Mouse (Mus musculus): ENCODE results near the gene Mettl26. TPM values are rescaled to one million over a fixed set of nuclear protein-coding genes. Genes with fewer than 3 reads are reported as not detected.
A peak's percentile ranks its signal among the peaks of the same experiment; 100 is the strongest.

Gene Mettl26
- polyA plus RNA-seq, 1 experiment from 2014 or later: 52.0 TPM

DNA sequence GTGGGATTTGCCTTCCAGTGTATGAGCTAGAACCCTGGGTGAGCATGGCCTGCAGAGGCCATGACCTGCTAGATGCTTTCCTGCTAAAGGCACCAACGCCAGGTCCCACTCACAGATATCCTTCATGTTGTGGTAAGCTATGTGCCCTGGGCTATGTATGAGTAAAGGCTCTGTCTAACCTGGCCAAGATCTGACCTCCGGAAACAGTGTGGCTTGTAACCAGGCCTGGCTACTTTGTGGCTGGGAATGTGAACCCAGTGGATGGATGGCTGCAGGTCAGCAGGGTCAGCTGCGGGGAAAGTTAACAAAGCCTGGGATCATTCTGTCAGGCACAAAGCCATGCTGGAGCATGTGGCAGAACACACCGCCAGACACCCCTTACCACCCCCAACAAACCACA is 6.8 kb downstream of the Mettl26 start:
- WGBS: 10% methylated on average over 4 of the region's 4 CpGs
- no peaks in the 10 kb centered on the region for H3K27me3 ChIP-seq (replicated peaks)
- no peak overlapping the region for H3K4me3 ChIP-seq
- H3K27ac ChIP-seq: no peak overlapping the region
- H3K9ac ChIP-seq: no peak overlapping the region
- no peak for ATAC-seq (ENCODE audit: low FRiP score, low read depth)
- H3K36me3 ChIP-seq: peaks cover 55% of the 10 kb centered on the region
- no peak overlapping the region for H3K4me2 ChIP-seq (replicated peaks)
- peaks cover 28% of the 10 kb centered on the region for H3K4me1 ChIP-seq
- H3K9me3 ChIP-seq: no peaks in the 10 kb centered on the region

DNA sequence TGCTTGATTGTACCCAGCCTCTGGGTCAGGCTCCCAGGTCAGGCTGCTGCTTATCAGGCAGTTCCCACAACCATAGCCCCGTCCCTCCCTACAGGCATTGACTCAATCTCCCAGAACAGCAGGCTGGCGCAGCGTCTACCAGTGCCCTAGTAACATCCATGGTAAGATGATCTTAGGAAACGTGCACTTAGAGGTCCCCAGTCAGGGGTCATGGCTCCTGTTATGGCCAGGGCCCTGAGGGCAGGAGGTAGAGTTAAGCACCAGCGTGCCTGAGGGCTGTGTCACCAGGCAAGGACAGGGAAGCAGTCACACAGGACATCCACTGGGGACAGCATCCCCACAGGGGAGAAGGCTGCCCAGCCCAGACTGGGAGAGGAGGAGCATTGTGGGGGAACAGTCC is 7.4 kb downstream of the Mettl26 start:
- H3K27ac ChIP-seq: no peak overlapping the region
- H3K4me1 ChIP-seq: peaks cover 23% of the 10 kb centered on the region
- 38% methylated on average over 5 of the region's 5 CpGs for WGBS

DNA sequence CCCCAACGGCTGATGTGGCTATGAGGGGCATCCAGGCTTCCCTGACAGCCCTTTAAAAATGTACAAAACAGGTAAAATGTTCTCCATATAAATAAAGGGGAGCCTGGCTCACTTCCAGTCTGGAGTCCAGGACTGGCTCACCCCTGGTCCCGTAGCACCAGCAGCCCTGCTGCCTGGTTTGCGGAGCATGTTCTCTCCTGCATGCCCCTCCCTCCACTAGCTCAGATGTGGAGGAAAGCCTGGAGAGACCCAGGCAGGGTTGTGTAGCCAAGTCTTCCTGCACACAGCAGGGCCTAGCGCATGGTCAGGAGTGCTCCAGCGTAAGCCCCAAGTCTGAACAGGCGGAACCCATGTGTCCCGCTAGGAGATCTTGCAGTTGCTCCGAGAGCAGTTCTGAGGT is 8.4 kb downstream of the Mettl26 start:
- no peak overlapping the region for H3K4me2 ChIP-seq (replicated peaks)
- H3K36me3 ChIP-seq: peaks cover 58% of the 10 kb centered on the region
- no peaks in the 10 kb centered on the region for H3K27me3 ChIP-seq (replicated peaks)
- peak overlapping the region; percentile 5; the same call in 1 of the 2 replicates for H3K9ac ChIP-seq
- no peak overlapping the region for H3K27ac ChIP-seq
- ATAC-seq (ENCODE audit: low FRiP score, low read depth): no peak
- WGBS: 87% methylated on average over 8 of the region's 8 CpGs
- no peaks in the 10 kb centered on the region for H3K9me3 ChIP-seq
- H3K4me3 ChIP-seq: no peak overlapping the region
- peaks cover 23% of the 10 kb centered on the region for H3K4me1 ChIP-seq

More for the DNA sequence above, 7.4 kb downstream of the Mettl26 start:
- Histone ChIP-seq H3K9ac (no peak overlapping the region), H3K4me2 (replicated peaks) (no peak overlapping the region), H3K36me3 (peaks cover 57% of the 10 kb centered on the region), H3K9me3 (no peaks in the 10 kb centered on the region), H3K4me3 (no peak overlapping the region), H3K27me3 (replicated peaks) (no peaks in the 10 kb centered on the region)
- no peak for ATAC-seq (ENCODE audit: low FRiP score, low read depth)

- 90% methylated on average over 3 of the region's 3 CpGs for WGBS
Observed at GRCm38 (mm10) chr17:25883824-25884223, 8.9 kb downstream of the Mettl26 start.

GRCm38 (mm10) chr17:25885636-25886035 is 10.8 kb downstream of the Mettl26 start:
- 65% methylated on average over 4 of the region's 4 CpGs for WGBS
- Histone ChIP-seq H3K9me3 (no peaks in the 10 kb centered on the region), H3K4me2 (replicated peaks) (no peak overlapping the region), H3K36me3 (peaks cover 58% of the 10 kb centered on the region), H3K4me1 (peaks cover 14% of the 10 kb centered on the region), H3K9ac (no peak overlapping the region), H3K27ac (no peak overlapping the region), H3K27me3 (replicated peaks) (no peaks in the 10 kb centered on the region), H3K4me3 (no peak overlapping the region)
- no peak for ATAC-seq (ENCODE audit: low FRiP score, low read depth)

More at GRCm38 (mm10) chr17:25883824-25884223, 8.9 kb downstream of the Mettl26 start:
- Histone ChIP-seq H3K4me3 (no peak overlapping the region), H3K27ac (no peak overlapping the region), H3K4me2 (replicated peaks) (no peak overlapping the region), H3K4me1 (peaks cover 23% of the 10 kb centered on the region), H3K9ac (no peak overlapping the region), H3K27me3 (replicated peaks) (no peaks in the 10 kb centered on the region), H3K36me3 (peaks cover 56% of the 10 kb centered on the region), H3K9me3 (no peaks in the 10 kb centered on the region)
- no peak for ATAC-seq (ENCODE audit: low FRiP score, low read depth)

GRCm38 (mm10) chr17:25886806-25887205 is 11.9 kb downstream of the Mettl26 start:
- H3K27me3 ChIP-seq (replicated peaks): no peaks in the 10 kb centered on the region
- no peak overlapping the region for H3K4me2 ChIP-seq (replicated peaks)
- ATAC-seq (ENCODE audit: low FRiP score, low read depth): no peak
- peaks cover 57% of the 10 kb centered on the region for H3K36me3 ChIP-seq
- no peak overlapping the region for H3K4me3 ChIP-seq
- no peaks in the 10 kb centered on the region for H3K9me3 ChIP-seq
- no peak overlapping the region for H3K27ac ChIP-seq
- H3K4me1 ChIP-seq: peaks cover 3% of the 10 kb centered on the region
- H3K9ac ChIP-seq: no peak overlapping the region

DNA sequence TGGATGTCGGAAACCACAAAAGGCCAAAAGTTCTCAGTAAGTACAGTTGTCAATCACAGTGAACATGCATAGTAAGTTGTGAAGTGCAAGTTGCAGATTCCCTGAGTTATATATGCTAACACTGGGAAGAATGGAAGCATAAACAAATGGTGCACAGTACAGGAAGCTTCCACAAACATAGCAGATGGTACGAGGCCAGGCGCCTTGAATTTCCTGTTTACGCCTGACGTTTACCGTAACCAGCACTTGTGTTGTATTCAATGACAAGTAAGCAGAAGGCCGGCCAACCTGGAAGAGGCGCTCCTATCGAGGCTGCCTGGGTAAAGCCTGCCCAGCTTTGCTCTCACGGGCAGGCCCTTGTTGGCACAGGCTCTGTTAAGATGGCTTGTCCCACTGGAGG is 12.6 kb downstream of the Mettl26 start:
- Histone ChIP-seq H3K36me3 (peaks cover 50% of the 10 kb centered on the region), H3K4me3 (no peak overlapping the region), H3K9me3 (no peaks in the 10 kb centered on the region), H3K9ac (no peak overlapping the region), H3K27ac (no peak overlapping the region), H3K4me2 (replicated peaks) (no peak overlapping the region), H3K4me1 (0 out of 2 replicates have a peak, but pooled peaks cover 3% of the 10 kb centered on the region), H3K27me3 (replicated peaks) (no peaks in the 10 kb centered on the region)
- 95% methylated on average over 10 of the region's 10 CpGs for WGBS
- no peak for ATAC-seq (ENCODE audit: low FRiP score, low read depth)

GRCm38 (mm10) chr17:25888837-25889236 is 14.0 kb downstream of the Mettl26 start:
- Histone ChIP-seq H3K4me2 (replicated peaks) (no peak overlapping the region), H3K9me3 (no peaks in the 10 kb centered on the region), H3K4me3 (no peak overlapping the region), H3K27me3 (replicated peaks) (no peaks in the 10 kb centered on the region), H3K4me1 (0 out of 2 replicates have a peak, but pooled peaks cover 3% of the 10 kb centered on the region), H3K9ac (no peak overlapping the region), H3K27ac (no peak overlapping the region), H3K36me3 (peaks cover 37% of the 10 kb centered on the region)
- 85% methylated on average over 3 of the region's 3 CpGs for WGBS
- no peak for ATAC-seq (ENCODE audit: low FRiP score, low read depth)

DNA sequence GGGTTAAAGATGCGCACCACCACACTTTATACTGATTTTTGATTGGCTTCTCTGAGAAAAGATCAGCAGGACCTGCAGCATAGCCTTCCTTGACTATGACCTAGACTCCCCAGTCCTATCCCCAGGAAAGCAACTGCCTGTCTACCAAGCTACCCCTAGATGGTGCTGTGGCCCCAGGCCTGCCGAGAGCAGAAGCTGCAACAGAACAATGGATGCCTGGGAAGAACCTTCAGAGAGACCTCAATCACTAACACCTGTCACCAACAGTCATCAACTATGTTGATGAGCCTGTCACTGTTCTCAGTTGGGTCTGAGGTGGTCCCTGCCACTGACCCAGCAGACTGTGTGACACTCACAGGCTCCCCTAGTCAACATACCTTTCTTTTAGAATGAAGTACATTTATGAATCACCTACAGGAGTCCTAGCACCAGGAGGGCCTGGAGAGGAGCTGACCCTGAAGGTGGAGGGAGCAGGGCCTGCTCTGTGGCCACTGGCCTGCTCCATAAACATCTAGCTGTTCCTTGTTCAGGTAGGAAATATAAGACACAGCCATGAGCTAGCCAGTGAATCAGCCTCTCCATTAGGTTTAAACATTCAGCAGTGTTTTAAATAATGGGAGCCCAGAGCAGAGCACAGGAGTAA is 19.2 kb downstream of the Mettl26 start:
- Histone ChIP-seq H3K9ac (no peak overlapping the region), H3K9me3 (no peaks in the 10 kb centered on the region), H3K27ac (no peak overlapping the region; the same call in 1 of the 2 replicates), H3K4me3 (no peak overlapping the region), H3K4me2 (replicated peaks) (no peak overlapping the region), H3K4me1 (peaks cover 3% of the 10 kb centered on the region; the same call in 1 of the 2 replicates), H3K27me3 (replicated peaks) (no peaks in the 10 kb centered on the region), H3K36me3 (peaks cover 12% of the 10 kb centered on the region)
- peak; percentile 37; the same call in 1 of the 2 replicates for ATAC-seq (ENCODE audit: low FRiP score, low read depth)
- 35% methylated on average over 2 of the region's 2 CpGs for WGBS

- peaks cover 5% of the 10 kb centered on the region for H3K36me3 ChIP-seq
- H3K4me1 ChIP-seq: peaks cover 3% of the 10 kb centered on the region; the same call in 1 of the 2 replicates
- no peaks in the 10 kb centered on the region for H3K27me3 ChIP-seq (replicated peaks)
- no peak overlapping the region for H3K4me3 ChIP-seq
- H3K9ac ChIP-seq: no peak overlapping the region
- H3K9me3 ChIP-seq: no peaks in the 10 kb centered on the region
- no peak overlapping the region for H3K4me2 ChIP-seq (replicated peaks)
- ATAC-seq (ENCODE audit: low FRiP score, low read depth): no peak
- 38% methylated on average over 2 of the region's 2 CpGs for WGBS
- no peak overlapping the region for H3K27ac ChIP-seq
Observed at GRCm38 (mm10) chr17:25895415-25895814, 20.5 kb downstream of the Mettl26 start.

DNA sequence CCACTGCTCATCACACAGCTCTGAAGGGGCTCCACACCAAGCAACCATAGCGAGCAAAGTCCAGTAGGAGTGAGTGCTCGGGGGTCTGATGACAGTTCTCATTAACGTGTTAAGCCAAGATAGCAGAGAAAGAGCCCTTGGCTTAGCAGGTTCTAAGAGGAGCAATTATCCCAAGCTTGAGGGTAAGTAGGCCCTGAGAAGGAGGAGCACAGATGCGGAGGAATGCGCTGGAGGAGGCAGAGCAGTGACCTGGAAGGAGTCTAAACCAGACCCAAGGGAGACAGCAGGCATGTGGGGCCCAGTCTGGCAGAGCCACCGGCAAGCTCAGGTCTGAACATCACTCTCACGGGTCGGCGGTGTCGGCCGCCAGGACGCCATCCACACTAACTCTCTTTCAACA is 21.0 kb downstream of the Mettl26 start:
- no peak overlapping the region for H3K9ac ChIP-seq
- whole genome bisulfite sequencing: 73% methylated on average over 12 of the region's 12 CpGs
- no peaks in the 10 kb centered on the region for H3K9me3 ChIP-seq

GRCm38 (mm10) chr17:25900193-25900592 is 25.3 kb downstream of the Mettl26 start:
- Histone ChIP-seq H3K9me3 (no peaks in the 10 kb centered on the region), H3K27ac (no peak overlapping the region), H3K9ac (no peak overlapping the region), H3K27me3 (replicated peaks) (no peaks in the 10 kb centered on the region), H3K4me3 (no peak overlapping the region), H3K36me3 (peaks cover 10% of the 10 kb centered on the region), H3K4me2 (replicated peaks) (no peak overlapping the region), H3K4me1 (no peaks in the 10 kb centered on the region)
- no peak for ATAC-seq (ENCODE audit: low FRiP score, low read depth)
- 93% methylated on average over 1 of the region's 1 CpGs for WGBS

More for the DNA sequence above, 21.0 kb downstream of the Mettl26 start:
- Histone ChIP-seq H3K4me1 (peaks cover 3% of the 10 kb centered on the region; the same call in 1 of the 2 replicates), H3K36me3 (peaks cover 9% of the 10 kb centered on the region), H3K27me3 (replicated peaks) (no peaks in the 10 kb centered on the region), H3K27ac (no peak overlapping the region), H3K4me2 (replicated peaks) (no peak overlapping the region), H3K4me3 (no peak overlapping the region)
- ATAC-seq (ENCODE audit: low FRiP score, low read depth): no peak

DNA sequence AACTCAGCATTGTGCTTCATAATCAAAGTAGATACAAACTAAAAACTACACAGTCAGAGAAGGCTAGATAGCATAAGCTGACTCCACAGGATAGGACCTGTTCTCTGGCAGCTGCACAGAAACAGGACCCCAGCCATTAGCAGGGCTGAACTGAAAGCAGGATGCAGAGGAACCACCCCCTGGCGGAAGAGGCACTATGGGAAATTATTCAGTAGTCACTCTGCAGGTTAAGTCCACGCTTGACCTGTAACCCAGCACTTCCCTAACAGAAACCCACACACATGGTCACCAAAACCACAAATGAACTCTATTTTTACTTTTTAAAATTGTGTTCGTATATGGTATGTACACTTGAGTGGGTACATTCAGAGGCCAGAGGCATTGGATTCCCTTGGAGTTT is 28.2 kb downstream of the Mettl26 start:
- Histone ChIP-seq H3K4me1 (no peaks in the 10 kb centered on the region), H3K36me3 (peaks cover 10% of the 10 kb centered on the region), H3K9ac (no peak overlapping the region), H3K4me3 (no peak overlapping the region), H3K9me3 (no peaks in the 10 kb centered on the region), H3K27ac (no peak overlapping the region), H3K4me2 (replicated peaks) (no peak overlapping the region), H3K27me3 (replicated peaks) (no peaks in the 10 kb centered on the region)
- ATAC-seq (ENCODE audit: low FRiP score, low read depth): no peak
- WGBS: 91% methylated on average over 3 of the region's 3 CpGs
